Mouse (Mus musculus): ENCODE data around the gene Pfkm. TPM values are rescaled to one million over a fixed set of nuclear protein-coding genes. Genes with fewer than 3 reads are reported as not detected.

Pfkm gene
- polyA plus RNA-seq, 1 experiment from 2014 or later, result 79.8 TPM

GRCm38 (mm10) chr15:98068506-98068905, 23.9 kb upstream of the Pfkm start:
- H3K4me2 ChIP-seq (ENCODE audit: low read depth, low read length), result no peak overlapping the region
- peaks cover 43% of the 10 kb centered on the region for H3K36me3 ChIP-seq (ENCODE audit: control insufficient read depth, insufficient read depth, low read length)
- WGBS, result 88% methylated on average over 9 of the region's 9 CpGs
- no peak for ATAC-seq (ENCODE audit: low read depth)
- H3K4me3 ChIP-seq (ENCODE audit: low read depth, low read length), result no peak overlapping the region
- no peak overlapping the region for H3K9ac ChIP-seq (replicated peaks; ENCODE audit: low read depth, low read length)
- H3K9me3 ChIP-seq (ENCODE audit: control insufficient read depth, low read length), result no peaks in the 10 kb centered on the region
- H3K4me1 ChIP-seq (ENCODE audit: control insufficient read depth, insufficient read depth, low read length), result no peaks in the 10 kb centered on the region
- no peak overlapping the region for H3K27ac ChIP-seq (ENCODE audit: low read depth, low read length)
- H3K27me3 ChIP-seq (ENCODE audit: control insufficient read depth, insufficient read depth, low read length), result no peaks in the 10 kb centered on the region

GRCm38 (mm10) chr15:98069566-98070245, 22.7 kb upstream of the Pfkm start:
- Histone ChIP-seq H3K9ac (replicated peaks; ENCODE audit: low read depth, low read length) (no peak overlapping the region), H3K4me3 (ENCODE audit: low read depth, low read length) (no peak overlapping the region), H3K4me1 (ENCODE audit: control insufficient read depth, insufficient read depth, low read length) (no peaks in the 10 kb centered on the region), H3K9me3 (ENCODE audit: control insufficient read depth, low read length) (no peaks in the 10 kb centered on the region), H3K36me3 (ENCODE audit: control insufficient read depth, insufficient read depth, low read length) (peaks cover 37% of the 10 kb centered on the region), H3K4me2 (ENCODE audit: low read depth, low read length) (no peak overlapping the region), H3K27ac (ENCODE audit: low read depth, low read length) (no peak overlapping the region), H3K27me3 (ENCODE audit: control insufficient read depth, insufficient read depth, low read length) (no peaks in the 10 kb centered on the region)
- WGBS, result 93% methylated on average over 8 of the region's 8 CpGs
- ATAC-seq (ENCODE audit: low read depth), result no peak

GRCm38 (mm10) chr15:98070376-98070775, 22.0 kb upstream of the Pfkm start:
- H3K36me3 ChIP-seq (ENCODE audit: control insufficient read depth, insufficient read depth, low read length), result peaks cover 32% of the 10 kb centered on the region
- no peak overlapping the region for H3K9ac ChIP-seq (replicated peaks; ENCODE audit: low read depth, low read length)
- H3K4me1 ChIP-seq (ENCODE audit: control insufficient read depth, insufficient read depth, low read length), result no peaks in the 10 kb centered on the region
- H3K27me3 ChIP-seq (ENCODE audit: control insufficient read depth, insufficient read depth, low read length), result no peaks in the 10 kb centered on the region
- ATAC-seq (ENCODE audit: low read depth), result no peak
- no peak overlapping the region for H3K4me3 ChIP-seq (ENCODE audit: low read depth, low read length)
- WGBS, result 92% methylated on average over 3 of the region's 3 CpGs
- no peak overlapping the region for H3K4me2 ChIP-seq (ENCODE audit: low read depth, low read length)
- no peak overlapping the region for H3K27ac ChIP-seq (ENCODE audit: low read depth, low read length)
- no peaks in the 10 kb centered on the region for H3K9me3 ChIP-seq (ENCODE audit: control insufficient read depth, low read length)

- WGBS, result 92% methylated on average over 8 of the region's 8 CpGs
- Histone ChIP-seq H3K4me2 (ENCODE audit: low read depth, low read length) (no peak overlapping the region), H3K9ac (replicated peaks; ENCODE audit: low read depth, low read length) (no peak overlapping the region), H3K9me3 (ENCODE audit: control insufficient read depth, low read length) (no peaks in the 10 kb centered on the region), H3K4me3 (ENCODE audit: low read depth, low read length) (no peak overlapping the region), H3K4me1 (ENCODE audit: control insufficient read depth, insufficient read depth, low read length) (no peaks in the 10 kb centered on the region), H3K27ac (ENCODE audit: low read depth, low read length) (no peak overlapping the region), H3K36me3 (ENCODE audit: control insufficient read depth, insufficient read depth, low read length) (peaks cover 33% of the 10 kb centered on the region), H3K27me3 (ENCODE audit: control insufficient read depth, insufficient read depth, low read length) (no peaks in the 10 kb centered on the region)
- ATAC-seq (ENCODE audit: low read depth), result no peak
These were observed 17.9 kb upstream of the Pfkm start for GRCm38 (mm10) chr15:98074521-98074920.

- H3K9me3 ChIP-seq (ENCODE audit: control insufficient read depth, low read length), result no peaks in the 10 kb centered on the region
- H3K27me3 ChIP-seq (ENCODE audit: control insufficient read depth, insufficient read depth, low read length), result no peaks in the 10 kb centered on the region
- H3K27ac ChIP-seq (ENCODE audit: low read depth, low read length), result no peak overlapping the region
- H3K4me2 ChIP-seq (ENCODE audit: low read depth, low read length), result no peak overlapping the region
- no peak for ATAC-seq (ENCODE audit: low read depth)
- H3K4me3 ChIP-seq (ENCODE audit: low read depth, low read length), result no peak overlapping the region
- WGBS, result 87% methylated on average over 16 of the region's 16 CpGs
- peaks cover 29% of the 10 kb centered on the region for H3K36me3 ChIP-seq (ENCODE audit: control insufficient read depth, insufficient read depth, low read length)
- H3K9ac ChIP-seq (replicated peaks; ENCODE audit: low read depth, low read length), result no peak overlapping the region
- H3K4me1 ChIP-seq (ENCODE audit: control insufficient read depth, insufficient read depth, low read length), result no peaks in the 10 kb centered on the region
These were observed 17.4 kb upstream of the Pfkm start for GRCm38 (mm10) chr15:98075034-98075433.

- no peak overlapping the region for H3K27ac ChIP-seq (ENCODE audit: low read depth, low read length)
- peaks cover 25% of the 10 kb centered on the region for H3K36me3 ChIP-seq (ENCODE audit: control insufficient read depth, insufficient read depth, low read length)
- H3K4me1 ChIP-seq (ENCODE audit: control insufficient read depth, insufficient read depth, low read length), result no peaks in the 10 kb centered on the region
- H3K27me3 ChIP-seq (ENCODE audit: control insufficient read depth, insufficient read depth, low read length), result no peaks in the 10 kb centered on the region
- no peak overlapping the region for H3K4me3 ChIP-seq (ENCODE audit: low read depth, low read length)
- ATAC-seq (ENCODE audit: low read depth), result no peak
- no peaks in the 10 kb centered on the region for H3K9me3 ChIP-seq (ENCODE audit: control insufficient read depth, low read length)
- no peak overlapping the region for H3K4me2 ChIP-seq (ENCODE audit: low read depth, low read length)
- H3K9ac ChIP-seq (replicated peaks; ENCODE audit: low read depth, low read length), result no peak overlapping the region
- 88% methylated on average over 6 of the region's 6 CpGs for WGBS
These were observed 15.5 kb upstream of the Pfkm start for GRCm38 (mm10) chr15:98076901-98077300.

- no peak overlapping the region for H3K4me3 ChIP-seq (ENCODE audit: low read depth, low read length)
- no peaks in the 10 kb centered on the region for H3K27me3 ChIP-seq (ENCODE audit: control insufficient read depth, insufficient read depth, low read length)
- no peak overlapping the region for H3K9ac ChIP-seq (replicated peaks; ENCODE audit: low read depth, low read length)
- H3K4me1 ChIP-seq (ENCODE audit: control insufficient read depth, insufficient read depth, low read length), result peaks cover 12% of the 10 kb centered on the region
- peaks cover 3% of the 10 kb centered on the region; the same call in 1 of the 2 replicates for H3K36me3 ChIP-seq (ENCODE audit: control insufficient read depth, insufficient read depth, low read length)
- WGBS, result 93% methylated on average over 1 of the region's 1 CpGs
- H3K4me2 ChIP-seq (ENCODE audit: low read depth, low read length), result no peak overlapping the region
- no peak overlapping the region for H3K27ac ChIP-seq (ENCODE audit: low read depth, low read length)
- no peak for ATAC-seq (ENCODE audit: low read depth)
- H3K9me3 ChIP-seq (ENCODE audit: control insufficient read depth, low read length), result no peaks in the 10 kb centered on the region
These were observed 3.5 kb upstream of the Pfkm start for GRCm38 (mm10) chr15:98088889-98089288.

GRCm38 (mm10) chr15:98089421-98090183, 2.8 kb upstream of the Pfkm start:
- Histone ChIP-seq H3K9me3 (ENCODE audit: control insufficient read depth, low read length) (no peaks in the 10 kb centered on the region), H3K36me3 (ENCODE audit: control insufficient read depth, insufficient read depth, low read length) (peaks cover 3% of the 10 kb centered on the region; the same call in 1 of the 2 replicates), H3K4me3 (ENCODE audit: low read depth, low read length) (no peak overlapping the region), H3K9ac (replicated peaks; ENCODE audit: low read depth, low read length) (no peak overlapping the region), H3K4me1 (ENCODE audit: control insufficient read depth, insufficient read depth, low read length) (peaks cover 12% of the 10 kb centered on the region), H3K27me3 (ENCODE audit: control insufficient read depth, insufficient read depth, low read length) (no peaks in the 10 kb centered on the region), H3K27ac (ENCODE audit: low read depth, low read length) (no peak overlapping the region), H3K4me2 (ENCODE audit: low read depth, low read length) (no peak overlapping the region)
- ATAC-seq (ENCODE audit: low read depth), result no peak
- WGBS, result 85% methylated on average over 9 of the region's 9 CpGs

GRCm38 (mm10) chr15:98091841-98092240, 548 bp upstream of the Pfkm start:
- Histone ChIP-seq H3K27ac (ENCODE audit: low read depth, low read length) (no peak overlapping the region), H3K9ac (replicated peaks; ENCODE audit: low read depth, low read length) (no peak overlapping the region), H3K4me1 (ENCODE audit: control insufficient read depth, insufficient read depth, low read length) (peaks cover 12% of the 10 kb centered on the region), H3K9me3 (ENCODE audit: control insufficient read depth, low read length) (no peaks in the 10 kb centered on the region), H3K4me3 (ENCODE audit: low read depth, low read length) (peak overlapping the region; percentile 81), H3K4me2 (ENCODE audit: low read depth, low read length) (peak overlapping the region; percentile 64), H3K36me3 (ENCODE audit: control insufficient read depth, insufficient read depth, low read length) (no peaks in the 10 kb centered on the region), H3K27me3 (ENCODE audit: control insufficient read depth, insufficient read depth, low read length) (no peaks in the 10 kb centered on the region)
- ATAC-seq (ENCODE audit: low read depth), result no peak
- WGBS, result 43% methylated on average over 4 of the region's 4 CpGs
